Mouse (Mus musculus): Measurements from ENCODE around the gene Grip1.

The Grip1 gene

GRCm38 (mm10) chr10:119573134-119573533 is 119.5 kb downstream of the Grip1 start:
- DNase-seq (ENCODE audit: low spot score in 2 of 2), result no peak

GRCm38 (mm10) chr10:119575780-119576179 is 122.2 kb downstream of the Grip1 start:
- no peak for DNase-seq (ENCODE audit: low spot score in 2 of 2)

- DNase-seq (ENCODE audit: low spot score in 2 of 2), result no peak
Measured at GRCm38 (mm10) chr10:119580024-119580423, 126.4 kb downstream of the Grip1 start.

- DNase-seq (ENCODE audit: low spot score in 2 of 2), result no peak
Measured at GRCm38 (mm10) chr10:119584666-119585065, 131.0 kb downstream of the Grip1 start.

- no peak for DNase-seq (ENCODE audit: low spot score in 2 of 2)
Measured at GRCm38 (mm10) chr10:119586976-119587375, 133.3 kb downstream of the Grip1 start.

- DNase-seq (ENCODE audit: low spot score in 2 of 2), result no peak
Measured at GRCm38 (mm10) chr10:119596822-119597221, 143.2 kb downstream of the Grip1 start.

- DNase-seq (ENCODE audit: low spot score in 2 of 2), result no peak
Measured at GRCm38 (mm10) chr10:119607501-119607900, 153.9 kb downstream of the Grip1 start.

GRCm38 (mm10) chr10:119608998-119609397 is 155.4 kb downstream of the Grip1 start:
- DNase-seq (ENCODE audit: low spot score in 2 of 2), result no peak

GRCm38 (mm10) chr10:119610279-119610895 is 156.8 kb downstream of the Grip1 start:
- no peak for DNase-seq (ENCODE audit: low spot score in 2 of 2)

GRCm38 (mm10) chr10:119612034-119612433 is 158.4 kb downstream of the Grip1 start:
- no peak for DNase-seq (ENCODE audit: low spot score in 2 of 2)

- no peak for DNase-seq (ENCODE audit: low spot score in 2 of 2)
Measured at GRCm38 (mm10) chr10:119614726-119615125, 161.1 kb downstream of the Grip1 start.

GRCm38 (mm10) chr10:119615240-119615885 is 161.7 kb downstream of the Grip1 start:
- DNase-seq (ENCODE audit: low spot score in 2 of 2), result peak in 1 of 2 experiments; percentile 18

- no peak for DNase-seq (ENCODE audit: low spot score in 2 of 2)
Measured at GRCm38 (mm10) chr10:119616078-119616477, 162.4 kb downstream of the Grip1 start.

- no peak for DNase-seq (ENCODE audit: low spot score in 2 of 2)
Measured at GRCm38 (mm10) chr10:119628656-119629055, 175.0 kb downstream of the Grip1 start.

GRCm38 (mm10) chr10:119630401-119630800 is 176.8 kb downstream of the Grip1 start:
- no peak for DNase-seq (ENCODE audit: low spot score in 2 of 2)

GRCm38 (mm10) chr10:119631966-119632365 is 178.3 kb downstream of the Grip1 start:
- no peak for DNase-seq (ENCODE audit: low spot score in 2 of 2)

- no peak for DNase-seq (ENCODE audit: low spot score in 2 of 2)
Measured at GRCm38 (mm10) chr10:119634544-119634943, 180.9 kb downstream of the Grip1 start.

- no peak for DNase-seq (ENCODE audit: low spot score in 2 of 2)
Measured at GRCm38 (mm10) chr10:119640534-119640933, 186.9 kb downstream of the Grip1 start.

GRCm38 (mm10) chr10:119641011-119641410 is 187.4 kb downstream of the Grip1 start:
- DNase-seq (ENCODE audit: low spot score in 2 of 2), result no peak

- DNase-seq (ENCODE audit: low spot score in 2 of 2), result no peak
Measured at GRCm38 (mm10) chr10:119644289-119644688, 190.7 kb downstream of the Grip1 start.

GRCm38 (mm10) chr10:119646500-119647439 is 193.1 kb downstream of the Grip1 start:
- no peak for DNase-seq (ENCODE audit: low spot score in 2 of 2)

GRCm38 (mm10) chr10:119660677-119661353 is 207.2 kb downstream of the Grip1 start:
- DNase-seq (ENCODE audit: low spot score in 2 of 2), result no peak
